11 mouse cellular contexts compared by ENCODE assay signal in the genomic region with DNA sequence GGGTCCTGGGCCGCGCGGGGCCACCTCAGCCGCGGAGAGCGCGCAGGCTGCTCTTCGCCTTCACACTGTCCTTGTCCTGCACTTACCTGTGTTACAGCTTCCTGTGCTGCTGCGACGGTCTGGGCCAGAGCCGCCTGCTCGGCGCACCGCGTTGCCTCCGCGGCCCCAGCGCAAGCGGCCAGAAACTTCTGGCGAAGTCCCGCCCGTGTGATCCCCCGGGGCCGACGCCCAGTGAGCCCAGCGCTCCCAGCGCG. TPM values are rescaled to one million over a fixed set of nuclear protein-coding genes. Genes with fewer than 3 reads are reported as not detected.
A peak's percentile ranks its signal among the peaks of the same experiment; 100 is the strongest.
DNase-seq lines count a peak whose midpoint lies in the region; ATAC-seq and TF ChIP-seq lines count a peak whose summit lies in the region.
"Had no signal": no experiment of that assay in that cellular context is flagged by ENCODE, and none has a peak within 500 bp of the region (broad histone marks: within the 10 kb centered on the region; RNA-seq: fewer than 3 reads in every experiment).

No protein-coding gene starts in this region.

- peak overlapping the region; percentile 28 for H3K4me3 ChIP-seq in liver, embryonic 11.5 days (ENCODE audit: low read depth, low read length)
- peak overlapping the region; percentile 27 for H3K4me3 ChIP-seq in embryonic facial prominence, embryonic 11.5 days (ENCODE audit: low read depth, low read length)
- H3K4me3 ChIP-seq in hindbrain, embryonic 13.5 days = peak overlapping the region; percentile 45
- H3K4me3 ChIP-seq in midbrain, postnatal 0 days (ENCODE audit: low read depth, low read length) = peak overlapping the region; percentile 63
- H3K4me3 ChIP-seq: heart, adult 2 months had no signal

- no peak for TF ChIP-seq CTCF in midbrain, postnatal 0 days (IDR thresholded peaks at IDR 0.05)

- H3K4me1 ChIP-seq in liver, embryonic 11.5 days (replicated peaks; ENCODE audit: control insufficient read depth, insufficient read depth, low read length) = no peaks in the 10 kb centered on the region
- no peaks in the 10 kb centered on the region; the same call in 1 of the 2 replicates for H3K4me1 ChIP-seq in embryonic facial prominence, embryonic 11.5 days (ENCODE audit: control insufficient read depth, insufficient read depth, low read length)
- H3K4me1 ChIP-seq in hindbrain, embryonic 13.5 days (replicated peaks) = peaks cover 16% of the 10 kb centered on the region
- 0 out of 2 replicates have a peak, but pooled peaks cover 5% of the 10 kb centered on the region for H3K4me1 ChIP-seq in midbrain, postnatal 0 days (ENCODE audit: insufficient read depth, low read length)

- WGBS in liver, embryonic 11.5 days = under 1% methylated on average over 28 of the region's 28 CpGs
- under 1% methylated on average over 26 of the region's 28 CpGs for WGBS in embryonic facial prominence, embryonic 11.5 days
- WGBS in hindbrain, embryonic 13.5 days = under 1% methylated on average over 27 of the region's 28 CpGs
- WGBS in midbrain, postnatal 0 days = 2% methylated on average over 27 of the region's 28 CpGs

- H3K36me3 ChIP-seq in liver, embryonic 11.5 days (ENCODE audit: control insufficient read depth, insufficient read depth, low read length) = no peaks in the 10 kb centered on the region
- H3K36me3 ChIP-seq in embryonic facial prominence, embryonic 11.5 days (replicated peaks; ENCODE audit: control insufficient read depth, insufficient read depth, low read depth, low read length) = no peaks in the 10 kb centered on the region
- no peaks in the 10 kb centered on the region for H3K36me3 ChIP-seq in hindbrain, embryonic 13.5 days
- no peaks in the 10 kb centered on the region for H3K36me3 ChIP-seq in midbrain, postnatal 0 days (ENCODE audit: insufficient read depth, low read length)

- H3K27ac ChIP-seq in liver, embryonic 11.5 days (ENCODE audit: low read depth, low read length) = no peak overlapping the region
- H3K27ac ChIP-seq in embryonic facial prominence, embryonic 11.5 days (replicated peaks; ENCODE audit: low read depth, low read length) = no peak overlapping the region
- no peak overlapping the region for H3K27ac ChIP-seq in hindbrain, embryonic 13.5 days
- no peak overlapping the region for H3K27ac ChIP-seq in midbrain, postnatal 0 days (ENCODE audit: low read depth, low read length)
- H3K27ac ChIP-seq: heart, adult 2 months had no signal

- H3K9me3 ChIP-seq in liver, embryonic 11.5 days (ENCODE audit: control insufficient read depth, low read length) = no peaks in the 10 kb centered on the region
- no peaks in the 10 kb centered on the region for H3K9me3 ChIP-seq in embryonic facial prominence, embryonic 11.5 days (replicated peaks; ENCODE audit: control insufficient read depth, low read length)
- no peaks in the 10 kb centered on the region for H3K9me3 ChIP-seq in hindbrain, embryonic 13.5 days
- no peaks in the 10 kb centered on the region for H3K9me3 ChIP-seq in midbrain, postnatal 0 days (ENCODE audit: low read length)

- peak overlapping the region; percentile 48 for H3K4me2 ChIP-seq in liver, embryonic 11.5 days
- H3K4me2 ChIP-seq in embryonic facial prominence, embryonic 11.5 days (ENCODE audit: low read depth, low read length) = peak overlapping the region; percentile 35
- H3K4me2 ChIP-seq in hindbrain, embryonic 13.5 days = peak overlapping the region; percentile 70
- peak overlapping the region; percentile 94 for H3K4me2 ChIP-seq in midbrain, postnatal 0 days (ENCODE audit: low read depth, low read length, poor library complexity, severe bottlenecking)

- no peak overlapping the region for H3K9ac ChIP-seq in liver, embryonic 11.5 days (ENCODE audit: low read depth, low read length)
- no peak overlapping the region for H3K9ac ChIP-seq in embryonic facial prominence, embryonic 11.5 days (replicated peaks; ENCODE audit: low read length)
- H3K9ac ChIP-seq in hindbrain, embryonic 13.5 days = peak overlapping the region; percentile 65
- H3K9ac ChIP-seq in midbrain, postnatal 0 days (replicated peaks; ENCODE audit: low read length, poor library complexity, severe bottlenecking) = peak overlapping the region; percentile 62

- ATAC-seq in liver, embryonic 11.5 days (replicated peaks; ENCODE audit: low FRiP score) = no peak
- no peak for ATAC-seq in embryonic facial prominence, embryonic 11.5 days (replicated peaks; ENCODE audit: insufficient number of reproducible peaks, low FRiP score, low TSS enrichment, low read depth)
- ATAC-seq in hindbrain, embryonic 13.5 days (ENCODE audit: low FRiP score) = peak; percentile 67
- ATAC-seq in midbrain, postnatal 0 days (ENCODE audit: low FRiP score) = peak; percentile 34; the same call in 1 of the 2 replicates
- ATAC-seq in monocyte, adult 5-6 weeks (replicated peaks; ENCODE audit: insufficient number of reproducible peaks, low FRiP score, low TSS enrichment, poor library complexity, severe bottlenecking) = no peak

- H3K27me3 ChIP-seq in liver, embryonic 11.5 days (replicated peaks; ENCODE audit: control insufficient read depth, insufficient read depth, low read length) = peaks cover 32% of the 10 kb centered on the region
- peaks cover 30% of the 10 kb centered on the region for H3K27me3 ChIP-seq in embryonic facial prominence, embryonic 11.5 days (ENCODE audit: control insufficient read depth, insufficient read depth, low read length)
- peaks cover 58% of the 10 kb centered on the region for H3K27me3 ChIP-seq in hindbrain, embryonic 13.5 days
- H3K27me3 ChIP-seq in midbrain, postnatal 0 days (ENCODE audit: insufficient read depth, low read length) = peaks cover 19% of the 10 kb centered on the region

- DNase-seq in liver, embryonic 11.5 days (ENCODE audit: low spot score) = no peak
- no peak for DNase-seq in liver
- DNase-seq in embryonic facial prominence, embryonic 11.5 days (ENCODE audit: low spot score) = no peak
- DNase-seq in midbrain, postnatal 0 days (ENCODE audit: low spot score) = no peak
- no peak for DNase-seq in ovary, postnatal 14 days (ENCODE audit: low spot score)
- no peak for DNase-seq in B cell, adult 2 months
- DNase-seq: heart, adult 2 months; spleen, adult 18-20 months had no signal

RNA-seq across cellular contexts. Expression of gene Hs3st2, which starts 1.0 kb away (rescaled TPM):
- polyA plus RNA-seq in liver, embryonic 11.5 days (2014; fragmentation: Nextera tagmentation; extraction: Ambion mirVana) = 0.69 and 0.96 TPM in 2 replicates
- 0.74 and 1.2 TPM in 2 replicates for polyA plus RNA-seq in embryonic facial prominence, embryonic 11.5 days (2014; fragmentation: Nextera tagmentation; extraction: Ambion mirVana)
- polyA plus RNA-seq in hindbrain, embryonic 13.5 days (2015; fragmentation: Nextera tagmentation; extraction: Ambion mirVana) = 10.2 and 11.8 TPM in 2 replicates
- 30.2 and 30.5 TPM in 2 replicates for total RNA-seq in midbrain, postnatal 0 days (2014; rRNA removed)
- 22.5 and 27.1 TPM in 2 replicates for polyA plus RNA-seq in midbrain, postnatal 0 days (2015; fragmentation: Nextera tagmentation; extraction: Ambion mirVana)
- not detected in 3 replicates for total RNA-seq in monocyte, adult 5-6 weeks (2017)
- total RNA-seq: heart, adult 2 months; megakaryocyte-erythroid progenitor cell, adult 5-6 weeks had no signal
- polyA plus RNA-seq: heart, adult 2 months had no signal

Comparison
In these comparisons a context has a peak if more than half of its experiments do, and no peak if none do; other contexts are left out.
1. ATAC-seq: peak in hindbrain, embryonic 13.5 days (single experiment) and midbrain, postnatal 0 days (single experiment); none in liver, embryonic 11.5 days (single experiment), embryonic facial prominence, embryonic 11.5 days (single experiment) and monocyte, adult 5-6 weeks (single experiment).
2. H3K4me2 ChIP-seq: peak in every context shown above with its lines; median percentile 94 in midbrain, postnatal 0 days; 70 in hindbrain, embryonic 13.5 days; 48 in liver, embryonic 11.5 days; 35 in embryonic facial prominence, embryonic 11.5 days.
3. H3K9ac ChIP-seq: peak in hindbrain, embryonic 13.5 days (single experiment) and midbrain, postnatal 0 days (single experiment); none in liver, embryonic 11.5 days (single experiment) and embryonic facial prominence, embryonic 11.5 days (single experiment).
4. Peak in every context shown above with its lines, with median percentiles within 50 percentile points of each other: H3K4me3 ChIP-seq.